Mouse (Mus musculus) lung, postnatal 25 days (tissue): ENCODE data around the gene Nckap5.

ENCODE experiments used
- DNase-seq: peaks from one replicate; pipeline ENCODE4 v3.0.0; 2022; ENCODE audit warnings: low spot score

Gene Nckap5

DNA sequence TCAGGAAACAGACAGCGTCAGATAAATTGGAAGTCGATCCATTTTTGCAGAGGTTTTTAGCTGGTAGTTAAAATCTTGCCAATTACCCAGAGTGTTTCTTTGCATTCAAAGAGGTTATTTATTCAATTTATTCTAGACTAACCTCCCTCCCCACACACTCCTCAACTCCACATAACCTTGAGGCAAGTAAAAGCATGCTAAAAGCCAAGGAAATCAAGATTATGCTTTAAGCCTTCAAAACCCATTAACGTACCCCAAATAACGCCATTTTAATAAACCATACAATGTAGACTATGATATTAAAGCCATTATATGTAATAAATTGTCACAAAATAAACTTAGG, 129.7 kb downstream of the Nckap5 start:
- DNase-seq, result no peak

DNA sequence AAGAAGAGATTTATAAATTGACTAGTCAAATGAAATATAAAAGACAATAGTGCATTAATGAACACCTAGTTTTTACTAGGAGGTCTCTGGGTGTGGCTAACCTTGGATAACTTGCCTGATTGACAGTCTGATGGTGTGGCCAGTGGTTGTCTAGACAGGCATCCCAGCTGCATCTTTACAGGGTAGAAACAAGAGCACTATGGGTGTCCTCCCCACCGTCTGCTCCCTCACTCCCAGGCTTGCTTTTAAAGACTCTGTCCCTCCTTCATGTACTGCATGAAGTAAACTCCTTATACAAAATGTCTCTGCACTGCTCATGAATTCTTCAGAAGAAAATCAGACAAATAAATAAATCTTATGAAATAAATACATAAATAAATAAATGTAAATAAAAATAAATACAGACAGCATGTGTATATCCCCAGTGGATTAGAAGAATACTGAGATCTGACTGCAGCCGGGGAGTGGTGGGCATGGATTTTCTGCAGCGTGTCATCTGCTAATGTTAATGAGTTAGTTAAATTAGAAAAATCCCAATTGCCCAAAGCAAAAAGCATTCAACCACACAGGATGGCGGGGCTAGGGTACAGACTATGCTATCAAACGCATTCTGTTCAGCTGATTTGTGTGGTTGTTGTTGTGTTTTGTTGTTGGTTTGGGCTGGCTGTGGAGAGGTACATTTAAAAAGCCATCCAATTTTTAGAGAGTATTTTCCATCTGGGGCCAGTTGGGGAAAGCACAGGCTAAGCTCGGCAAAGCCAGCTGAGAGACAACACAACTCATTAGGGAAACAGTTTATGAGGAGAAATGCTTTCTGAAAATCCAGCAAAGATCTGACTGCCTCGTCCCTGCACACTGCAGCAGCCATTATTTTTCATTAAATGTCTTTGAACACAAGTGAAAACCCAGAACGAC, 130.3 kb downstream of the Nckap5 start:
- DNase-seq, result no peak

DNA sequence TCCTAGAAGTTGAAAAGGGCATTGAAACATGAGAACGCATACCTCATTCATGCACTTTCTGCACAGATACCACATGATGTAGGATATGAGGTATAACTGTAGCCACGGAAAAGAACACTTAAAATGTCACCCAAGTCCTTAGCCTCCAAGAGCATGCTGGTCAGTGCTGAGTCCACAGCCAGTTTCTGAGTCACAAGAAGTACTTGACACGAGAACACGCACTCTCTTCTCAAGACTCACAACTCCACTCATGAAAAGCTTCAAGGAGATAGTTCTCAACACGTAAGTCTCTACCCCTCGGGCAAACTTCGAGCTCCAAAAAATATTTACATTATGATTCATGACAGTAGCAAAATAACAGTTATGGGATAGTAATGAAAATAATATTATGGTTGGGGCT, 137.0 kb downstream of the Nckap5 start:
- DNase-seq, result peak; percentile 49

DNA sequence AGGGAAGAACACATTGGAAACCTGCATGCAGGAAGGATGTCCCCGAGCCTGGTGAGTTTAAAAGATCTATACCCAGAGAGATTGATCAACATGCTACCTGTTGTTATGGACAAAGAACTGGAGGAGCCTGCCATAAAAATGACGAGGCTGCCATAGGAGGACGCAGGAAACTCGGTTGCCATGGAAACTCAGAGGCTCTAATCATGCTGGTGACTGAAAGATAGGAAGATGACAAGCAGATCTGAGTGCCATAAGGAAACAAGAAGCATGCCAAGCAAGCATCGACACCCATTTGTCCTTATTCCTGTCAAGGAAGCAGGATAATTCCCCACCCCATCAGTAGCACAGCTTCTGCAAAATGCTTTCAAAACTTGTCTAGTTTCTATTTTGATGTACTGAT, 142.0 kb downstream of the Nckap5 start:
- no peak for DNase-seq

DNA sequence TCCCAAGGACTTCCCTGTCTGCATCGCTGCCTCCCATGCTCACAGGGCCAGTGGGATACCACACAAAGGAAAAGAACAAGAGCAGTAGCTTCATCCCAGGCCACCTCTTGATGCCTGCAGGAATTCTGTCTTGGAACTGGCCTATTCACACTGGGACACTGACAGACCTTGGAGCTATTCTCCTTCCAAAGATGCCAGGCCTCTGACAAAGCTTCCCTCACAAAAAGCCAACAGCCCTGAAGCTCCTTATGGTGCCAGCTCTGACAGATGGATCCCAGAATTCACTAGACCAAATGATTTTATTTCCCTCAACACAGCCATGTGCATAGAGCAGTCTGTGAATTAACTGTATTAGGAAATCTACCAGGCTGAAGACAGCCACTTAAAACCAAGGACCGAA, 143.9 kb downstream of the Nckap5 start:
- no peak for DNase-seq

DNA sequence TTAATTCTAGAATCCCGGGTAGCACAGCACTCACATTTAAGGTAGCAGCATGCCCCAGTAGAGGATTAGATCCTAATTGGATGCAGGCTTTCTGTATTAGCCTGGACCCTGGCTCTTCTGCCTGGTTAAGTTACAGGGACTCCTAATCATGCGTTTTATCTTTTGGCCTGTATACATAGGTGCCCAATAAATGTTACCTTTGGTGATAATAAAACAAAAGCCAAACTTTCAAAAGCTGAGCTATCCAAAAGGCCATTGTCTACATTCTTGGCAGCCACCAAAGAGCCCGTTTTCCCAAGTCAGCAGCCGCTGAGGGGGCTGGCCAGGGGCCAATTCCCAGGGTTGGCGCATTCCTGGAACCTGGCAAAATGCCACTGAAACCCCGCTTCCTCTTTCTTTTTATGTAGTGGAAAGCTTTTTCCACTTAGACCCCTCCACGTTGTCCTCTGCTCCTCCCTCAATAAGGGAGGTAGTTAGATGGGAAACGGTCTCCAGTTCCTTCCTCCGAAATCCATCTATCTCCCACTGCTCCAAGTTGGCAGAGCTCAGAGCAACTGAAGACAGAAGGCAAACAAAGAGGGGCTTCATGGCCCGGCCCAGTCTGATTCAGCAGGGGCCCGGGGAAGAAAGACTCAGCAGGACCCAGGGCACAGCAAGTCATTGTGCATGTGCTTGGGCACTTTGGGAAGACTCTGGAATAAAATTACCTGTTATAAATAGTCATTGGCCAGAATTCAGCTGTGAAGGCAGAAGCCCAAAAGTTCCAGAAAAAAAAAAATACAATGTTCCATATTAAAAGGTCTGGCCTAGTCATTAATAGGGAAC, 146.8 kb downstream of the Nckap5 start:
- peak; percentile 52 for DNase-seq

DNA sequence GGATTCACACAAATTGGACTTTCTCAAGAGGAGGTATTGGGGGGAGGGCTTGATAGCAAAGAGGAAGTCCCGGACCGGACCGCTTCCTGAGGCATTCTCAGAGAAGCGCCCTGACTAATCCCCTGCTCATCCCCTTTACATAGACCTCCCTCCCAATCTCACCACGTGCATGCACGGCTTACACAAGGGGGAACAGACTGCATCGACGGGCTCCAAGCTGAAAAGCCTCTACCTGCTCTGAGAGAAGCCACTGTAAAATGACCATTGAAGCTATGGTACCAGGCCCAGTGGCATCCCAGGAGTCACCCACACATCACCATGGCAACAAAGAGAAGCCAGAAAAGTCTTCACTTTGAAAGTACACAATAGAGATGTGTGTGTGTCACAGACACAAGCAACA, 148.8 kb downstream of the Nckap5 start:
- DNase-seq, result no peak

DNA sequence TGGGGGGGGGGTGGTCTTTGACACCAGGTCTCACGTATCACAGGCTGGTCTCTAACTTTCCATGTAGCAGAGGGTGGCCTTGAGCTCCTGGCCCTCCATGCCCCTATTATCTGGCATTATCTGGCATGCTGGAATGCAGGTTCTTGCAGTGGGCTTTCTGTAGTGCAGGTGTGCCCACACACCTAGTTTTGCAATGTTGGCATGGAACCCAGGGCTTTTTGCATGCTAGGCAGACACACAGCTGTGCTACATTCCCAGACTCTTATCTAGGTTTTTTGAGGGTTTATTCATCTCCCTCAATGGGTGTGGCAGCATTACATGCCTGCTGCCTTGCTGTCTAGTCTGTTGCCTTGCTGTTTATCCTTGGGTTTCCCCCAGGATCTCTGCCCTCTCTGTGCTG, 151.3 kb downstream of the Nckap5 start:
- no peak for DNase-seq

DNA sequence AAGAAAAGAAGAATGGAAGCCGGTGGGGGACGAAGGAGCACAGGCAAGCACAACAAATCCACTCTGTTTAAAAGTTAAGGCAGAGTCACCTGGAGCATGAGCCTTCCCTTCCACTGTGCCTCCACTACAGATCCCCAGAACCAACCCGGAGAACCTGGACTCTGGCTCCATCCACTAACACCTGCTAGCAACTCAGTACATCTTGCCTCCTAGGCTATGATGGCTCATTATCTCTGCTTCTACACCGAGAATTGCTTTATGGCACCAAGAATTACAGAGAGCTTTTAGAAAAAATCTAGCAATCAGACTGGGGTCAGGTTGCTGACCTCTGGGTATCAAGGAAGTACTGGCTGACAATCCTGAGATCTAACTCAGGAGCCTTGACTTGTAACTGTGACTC, 153.3 kb downstream of the Nckap5 start:
- no peak for DNase-seq

DNA sequence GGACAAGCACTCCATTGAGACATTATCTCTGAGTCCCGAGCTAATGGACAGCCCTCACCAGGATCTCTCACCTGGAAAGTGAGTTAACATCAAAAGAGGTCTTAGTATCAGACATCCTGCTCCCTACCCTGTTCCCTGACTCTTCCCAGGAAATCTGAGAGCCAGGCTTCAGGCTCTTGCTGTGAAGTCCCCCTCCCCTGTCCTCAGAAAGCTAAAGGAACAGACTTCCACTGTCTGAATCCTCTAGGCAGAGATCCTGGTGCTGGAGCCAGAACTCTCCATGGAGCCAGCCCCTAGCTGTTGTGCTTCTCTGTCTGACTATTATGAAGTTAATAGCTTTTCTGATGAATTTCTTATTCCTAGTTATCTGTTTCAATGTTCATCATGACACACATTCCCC, 153.8 kb downstream of the Nckap5 start:
- DNase-seq, result no peak

DNA sequence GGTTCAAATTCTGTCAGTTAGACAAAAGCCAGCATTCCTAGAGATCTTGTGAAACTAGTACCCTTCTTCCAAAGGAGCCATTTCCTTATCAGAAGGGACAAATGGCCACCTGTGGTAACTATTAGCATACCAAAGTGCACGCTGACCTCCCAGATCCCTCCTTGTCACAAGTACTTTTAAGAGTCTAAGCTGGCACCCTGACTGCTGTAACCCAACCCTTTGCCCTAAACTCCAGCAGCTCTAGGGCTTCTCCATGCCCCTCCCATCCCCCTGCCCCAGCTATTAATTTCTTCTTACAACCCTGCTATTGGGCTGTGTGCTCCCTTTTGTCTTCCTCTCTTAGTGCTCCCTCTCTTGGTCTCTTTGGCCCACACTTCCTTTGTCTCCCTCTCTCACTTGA, 155.5 kb downstream of the Nckap5 start:
- peak; percentile 61 for DNase-seq

DNA sequence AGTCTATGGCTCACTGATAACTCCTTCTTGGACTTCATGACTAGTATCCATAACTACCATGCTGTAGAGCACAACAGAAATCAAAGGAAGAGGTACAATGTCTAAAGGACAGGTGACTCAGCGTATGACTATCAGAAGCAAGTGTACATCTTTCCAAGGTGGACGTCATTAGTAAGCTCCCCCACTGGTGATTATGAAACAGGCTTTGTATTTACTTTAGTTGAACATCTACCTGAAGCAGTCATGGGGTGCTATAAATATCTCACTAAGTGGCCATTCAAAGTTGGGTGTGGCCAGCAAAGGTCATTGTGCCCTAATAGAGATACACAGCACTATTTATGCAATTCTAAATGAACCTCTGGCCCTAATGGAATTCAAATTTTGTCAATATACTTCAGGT, 157.4 kb downstream of the Nckap5 start:
- peak; percentile 59 for DNase-seq

DNA sequence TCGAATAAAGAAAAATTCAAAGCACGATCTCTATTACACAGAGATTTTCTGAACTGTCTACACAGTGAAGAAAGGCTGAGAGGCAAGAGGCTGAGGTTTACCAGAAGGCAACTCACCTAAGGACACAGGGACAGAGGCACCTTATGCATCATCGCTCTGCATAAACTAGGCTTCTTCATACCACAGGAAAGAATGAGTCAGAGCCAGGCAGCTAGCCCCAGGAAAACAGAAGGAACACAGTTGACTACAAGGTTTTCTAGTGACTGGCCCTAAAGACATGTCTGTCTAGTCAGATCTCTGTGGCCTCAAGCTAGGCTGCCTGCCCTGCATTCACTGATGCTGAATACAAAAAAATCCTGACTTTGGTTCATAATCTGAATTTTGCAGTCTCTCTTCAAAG, 160.1 kb downstream of the Nckap5 start:
- no peak for DNase-seq

DNA sequence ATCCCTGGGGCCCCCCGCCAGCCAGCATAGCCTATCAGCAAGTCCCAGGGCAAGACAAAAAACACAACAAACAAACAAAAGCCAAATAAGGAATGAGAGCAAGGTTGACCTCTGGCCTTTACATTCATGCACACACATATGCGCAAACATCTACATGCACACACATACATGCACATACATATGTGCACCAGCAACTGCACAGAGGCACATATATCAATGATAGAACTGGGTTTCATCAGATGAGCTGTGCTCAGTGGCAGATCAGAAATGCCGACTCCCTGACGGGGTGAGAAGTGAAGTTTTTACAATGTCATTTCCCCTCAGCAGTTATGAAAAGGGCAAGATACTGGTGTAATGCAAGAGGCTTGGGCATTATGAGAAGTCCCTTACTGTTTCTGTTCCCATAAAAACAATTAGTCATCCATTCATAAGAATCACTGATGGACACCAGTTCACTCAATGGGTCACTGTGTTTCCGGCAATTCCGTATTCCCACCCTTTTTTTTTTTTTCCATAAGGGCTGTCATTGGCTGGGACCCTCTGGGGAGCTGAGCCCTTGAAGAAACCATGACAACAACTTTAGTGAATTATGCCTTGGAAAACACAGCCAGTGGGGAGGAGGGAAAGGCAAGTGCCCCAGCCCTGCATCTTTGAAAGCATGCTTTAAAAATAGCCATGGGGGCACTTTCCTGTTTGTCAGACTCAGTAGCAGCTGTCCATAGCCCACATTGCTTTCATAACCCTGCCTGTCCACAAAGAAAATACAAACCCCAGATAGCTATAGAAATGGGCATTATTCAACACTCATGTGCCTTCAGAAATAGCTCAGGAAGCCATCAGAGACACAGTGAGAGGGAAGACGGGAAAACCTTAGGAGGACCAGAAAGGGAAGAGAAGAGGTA, 170.2 kb downstream of the Nckap5 start:
- DNase-seq, result no peak

DNA sequence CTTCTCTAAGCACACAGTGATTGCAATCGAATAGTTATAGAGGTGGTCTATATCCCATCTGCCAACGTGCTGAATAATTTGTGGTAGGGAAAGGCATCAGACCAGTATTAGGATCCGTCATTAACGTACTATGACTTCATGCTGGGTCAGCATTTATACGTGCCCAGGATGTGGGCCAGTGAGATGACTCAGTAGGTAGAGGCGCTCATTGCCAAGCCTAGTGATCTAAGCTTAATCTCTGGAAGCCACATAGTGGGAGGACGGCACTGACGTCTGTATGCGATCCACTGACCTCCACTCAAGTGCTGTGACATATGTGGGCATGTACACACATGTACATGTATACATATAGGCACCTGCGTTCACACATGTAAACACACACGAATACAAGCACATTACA, 171.9 kb downstream of the Nckap5 start:
- no peak for DNase-seq

DNA sequence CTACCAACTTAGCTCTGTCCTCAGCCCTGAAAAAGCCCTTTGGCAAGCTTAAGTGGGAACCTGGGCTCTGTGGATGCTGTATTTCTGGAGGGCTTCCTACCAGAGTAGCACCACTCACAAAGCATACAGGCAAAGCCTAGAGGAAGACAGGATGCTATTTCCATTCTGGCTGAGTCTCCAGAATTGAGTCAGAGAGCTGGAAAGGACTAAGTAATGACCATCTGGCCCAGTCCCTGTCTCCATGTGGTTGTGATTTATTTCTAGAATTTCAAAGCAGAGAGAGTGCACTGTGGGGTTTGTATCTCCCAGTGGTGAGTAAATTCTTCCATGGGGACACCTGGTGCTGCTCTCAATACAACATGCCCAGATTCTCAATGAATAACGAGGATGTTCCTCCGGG, 174.4 kb downstream of the Nckap5 start:
- DNase-seq, result no peak

DNA sequence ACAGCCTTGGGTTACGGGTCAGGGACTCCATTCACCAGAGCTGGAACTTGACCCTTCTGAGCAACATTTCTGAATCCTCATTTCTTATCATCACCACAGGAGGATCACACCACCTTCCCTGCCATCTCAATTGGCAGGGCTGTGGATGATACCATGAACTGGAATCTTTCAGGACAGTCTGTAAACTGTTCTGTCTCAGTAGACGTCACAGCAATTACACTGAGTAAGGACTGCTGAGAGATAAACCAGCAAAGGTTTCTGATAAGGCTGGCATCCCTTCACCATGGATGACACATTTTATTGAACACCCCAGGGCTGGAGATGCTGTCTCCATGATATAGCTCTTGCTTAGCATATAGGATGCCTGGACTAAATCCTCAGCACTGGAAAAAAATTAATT, 178.5 kb downstream of the Nckap5 start:
- no peak for DNase-seq

DNA sequence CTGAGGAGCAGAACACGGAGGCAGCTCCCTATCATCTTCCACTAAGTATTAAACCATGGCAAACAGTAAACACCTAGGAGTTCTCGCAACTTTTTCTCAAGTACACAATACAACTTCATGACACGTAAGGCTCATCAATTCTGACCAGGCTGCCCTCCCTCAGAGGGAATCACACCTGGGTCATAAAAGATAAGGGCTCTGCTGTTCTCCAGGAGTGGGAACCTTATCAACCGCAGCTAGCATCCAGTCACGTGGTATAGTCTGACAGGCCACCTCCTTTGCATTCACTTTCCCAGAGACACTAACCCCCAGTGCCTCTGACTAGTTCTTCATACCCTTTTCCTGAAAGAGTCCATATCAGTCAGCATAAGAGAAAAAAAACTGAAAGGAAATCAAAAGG, 179.8 kb downstream of the Nckap5 start:
- DNase-seq, result no peak

DNA sequence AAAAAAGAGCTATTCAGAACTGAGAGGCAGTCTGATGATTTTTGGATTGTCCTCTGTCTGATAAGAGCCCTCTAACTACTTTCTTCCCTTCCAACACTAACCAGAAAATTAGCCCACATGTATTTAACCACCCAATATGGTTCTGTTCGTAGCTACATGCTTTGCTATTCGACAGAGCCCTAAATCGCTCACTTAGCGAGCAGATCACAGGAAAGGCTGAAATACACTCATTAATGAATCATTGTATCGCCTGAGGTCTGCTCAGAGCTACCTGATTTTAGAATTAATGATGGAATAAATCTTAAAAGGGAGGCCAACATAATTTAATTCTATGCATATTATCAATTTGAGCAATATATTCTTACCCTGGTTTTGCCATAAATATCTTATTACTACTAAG, 187.8 kb downstream of the Nckap5 start:
- DNase-seq, result no peak

DNA sequence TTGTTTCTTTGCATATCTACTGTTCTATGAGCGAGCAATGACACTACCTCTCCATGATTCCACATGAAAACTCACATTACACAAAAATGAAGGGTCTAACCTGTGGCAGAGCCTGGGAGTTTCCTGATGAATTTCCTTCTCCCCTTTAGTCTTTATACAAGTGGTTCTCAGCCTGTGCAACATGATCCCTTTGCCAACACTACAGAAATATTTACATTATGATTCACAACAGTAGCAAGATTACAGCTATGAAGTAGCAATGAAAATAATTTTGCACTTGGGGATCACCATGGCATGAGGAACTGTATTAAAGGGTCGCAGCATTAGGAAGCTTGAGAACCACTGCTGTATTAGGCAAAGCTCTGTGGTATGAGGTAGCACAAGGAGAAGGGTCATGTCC, 191.1 kb downstream of the Nckap5 start:
- peak; percentile 17 for DNase-seq

DNA sequence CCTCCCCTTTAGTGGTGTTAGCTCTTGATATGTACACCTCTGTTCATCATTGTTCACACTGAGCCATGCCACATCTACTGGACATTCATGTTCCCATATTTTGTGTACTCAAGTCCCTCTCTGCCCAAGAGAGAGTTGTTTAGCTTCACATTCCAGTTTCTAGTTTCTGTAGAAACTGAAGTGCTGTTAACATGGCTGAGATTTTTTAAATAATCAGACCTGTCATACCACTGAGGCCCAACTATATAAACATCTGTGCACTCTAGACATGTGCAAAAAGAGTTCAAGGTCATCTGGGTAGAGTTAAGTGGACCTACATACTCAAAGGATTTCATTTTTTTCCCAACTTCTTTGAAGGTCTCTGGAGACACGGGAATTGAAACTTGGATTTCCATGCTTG, 193.1 kb downstream of the Nckap5 start:
- DNase-seq, result peak; percentile 20

DNA sequence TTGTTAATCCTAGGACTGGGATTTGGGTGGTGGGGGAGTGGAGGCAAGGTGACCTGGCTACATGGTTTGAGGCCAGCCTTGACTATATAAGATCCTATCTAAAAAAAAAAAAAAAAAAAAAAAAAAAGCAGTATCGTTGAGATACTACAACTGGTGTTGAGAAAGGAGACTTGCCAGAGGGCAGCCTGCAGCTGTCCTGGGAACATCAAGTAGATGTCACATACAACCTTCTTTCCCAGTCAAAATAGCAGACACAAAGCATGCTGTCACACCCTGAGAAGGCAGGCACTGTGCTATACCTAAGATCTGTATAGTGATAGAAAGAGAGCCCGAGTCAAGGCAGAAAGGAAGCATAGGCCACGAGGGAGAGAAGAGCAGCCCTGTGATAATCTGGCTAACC, 204.4 kb downstream of the Nckap5 start:
- DNase-seq, result no peak
